ENCODE assay signal across 11 mouse cellular contexts in genomic region chr1:37097382-37098093, GRCm38 (mm10).
A peak's percentile ranks its signal among the peaks of the same experiment; 100 is the strongest.
DNase-seq lines count a peak whose midpoint lies in the region; ATAC-seq and TF ChIP-seq lines count a peak whose summit lies in the region.
"Had no signal": no experiment of that assay in that cellular context is flagged by ENCODE, and none has a peak within 500 bp of the region (broad histone marks: within the 10 kb centered on the region; RNA-seq: fewer than 3 reads in every experiment).

No protein-coding gene starts in this region.

- 44% methylated on average over 17 of the region's 17 CpGs for WGBS in embryonic facial prominence, embryonic 12.5 days
- WGBS in midbrain, embryonic 15.5 days, result 48% methylated on average over 17 of the region's 17 CpGs
- WGBS in kidney, adult 2 months, result 45% methylated on average over 17 of the region's 17 CpGs

- H3K27ac ChIP-seq in embryonic facial prominence, embryonic 12.5 days, result no peak overlapping the region; the same call in 1 of the 2 replicates
- H3K27ac ChIP-seq in midbrain, embryonic 15.5 days, result peak overlapping the region; percentile 68
- no peak overlapping the region for H3K27ac ChIP-seq in kidney, adult 2 months (ENCODE audit: insufficient read depth, low read depth, low read length)

- peaks cover 6% of the 10 kb centered on the region; the same call in 1 of the 2 replicates for H3K4me1 ChIP-seq in embryonic facial prominence, embryonic 12.5 days
- H3K4me1 ChIP-seq in midbrain, embryonic 15.5 days, result peaks cover 12% of the 10 kb centered on the region
- H3K4me1 ChIP-seq in kidney, adult 2 months (ENCODE audit: control insufficient read depth, insufficient read depth, low read length), result no peaks in the 10 kb centered on the region

- no peak overlapping the region for H3K4me2 ChIP-seq in embryonic facial prominence, embryonic 12.5 days (replicated peaks)
- no peak overlapping the region for H3K4me2 ChIP-seq in midbrain, embryonic 15.5 days

- H3K9me3 ChIP-seq in embryonic facial prominence, embryonic 12.5 days, result no peaks in the 10 kb centered on the region
- no peaks in the 10 kb centered on the region for H3K9me3 ChIP-seq in midbrain, embryonic 15.5 days

- DNase-seq in cerebellum, postnatal 14 days, result peak; percentile 35 to 43
- peak; percentile 32 to 64 for DNase-seq in layer of hippocampus, adult 18-20 months (ENCODE audit: low spot score in 2 of 2)
- DNase-seq in kidney, adult 2 months, result no peak
- DNase-seq in cerebellum, postnatal 36 days, result no peak
- DNase-seq in thymus, postnatal 25 days, result no peak
- DNase-seq: adrenal gland, postnatal 36 days; kidney, adult 11 months; lung, postnatal 4 days had no signal

- no peak for TF ChIP-seq POLR2A in kidney, adult 2 months (IDR thresholded peaks at IDR 0.05; ENCODE audit: low read depth, low read length)

- no peak overlapping the region for H3K9ac ChIP-seq in embryonic facial prominence, embryonic 12.5 days
- H3K9ac ChIP-seq in midbrain, embryonic 15.5 days, result no peak overlapping the region

- TF ChIP-seq CTCF in kidney, adult 2 months (conservative IDR thresholded peaks at IDR 0.05; ENCODE audit: insufficient read depth, insufficient read length, low read depth, low read length), result no peak

- no peaks in the 10 kb centered on the region for H3K27me3 ChIP-seq in embryonic facial prominence, embryonic 12.5 days
- no peaks in the 10 kb centered on the region for H3K27me3 ChIP-seq in midbrain, embryonic 15.5 days (replicated peaks)
- no peaks in the 10 kb centered on the region for H3K27me3 ChIP-seq in kidney, adult 2 months (replicated peaks; ENCODE audit: control insufficient read depth, insufficient read depth, low read length)

- no peaks in the 10 kb centered on the region for H3K36me3 ChIP-seq in embryonic facial prominence, embryonic 12.5 days
- H3K36me3 ChIP-seq in midbrain, embryonic 15.5 days (replicated peaks), result no peaks in the 10 kb centered on the region
- H3K36me3 ChIP-seq in kidney, adult 2 months (ENCODE audit: control insufficient read depth, insufficient read depth, low read length), result no peaks in the 10 kb centered on the region

- H3K4me3 ChIP-seq in embryonic facial prominence, embryonic 12.5 days, result no peak overlapping the region
- H3K4me3 ChIP-seq in midbrain, embryonic 15.5 days, result no peak overlapping the region
- H3K4me3 ChIP-seq in kidney, adult 2 months (ENCODE audit: insufficient read depth, low read depth, low read length), result no peak overlapping the region

- ATAC-seq in cerebellum, adult (ENCODE audit: insufficient number of reproducible peaks, low FRiP score, low TSS enrichment), result no peak
- peak; percentile 54; the same call in 1 of the 2 replicates for ATAC-seq in embryonic facial prominence, embryonic 12.5 days (ENCODE audit: insufficient number of reproducible peaks, insufficient read depth, low FRiP score, low TSS enrichment)
- peak; percentile 87 for ATAC-seq in midbrain, embryonic 15.5 days (replicated peaks)

Comparison
In these comparisons a context has a peak if more than half of its experiments do, and no peak if none do; other contexts are left out.
1. DNase-seq: peak in cerebellum, postnatal 14 days (2 of 2) and layer of hippocampus, adult 18-20 months (2 of 2); none in kidney, adult 2 months (single experiment), cerebellum, postnatal 36 days (0 of 2) and thymus, postnatal 25 days (single experiment).